Mouse (Mus musculus): Measurements from ENCODE around the gene Svep1. TPM values are rescaled to one million over a fixed set of nuclear protein-coding genes. Genes with fewer than 3 reads are reported as not detected.

Gene Svep1
- total and polyA plus RNA-seq, 2 experiments from 2014 or later, result 0.86 to 6.4 TPM

DNA sequence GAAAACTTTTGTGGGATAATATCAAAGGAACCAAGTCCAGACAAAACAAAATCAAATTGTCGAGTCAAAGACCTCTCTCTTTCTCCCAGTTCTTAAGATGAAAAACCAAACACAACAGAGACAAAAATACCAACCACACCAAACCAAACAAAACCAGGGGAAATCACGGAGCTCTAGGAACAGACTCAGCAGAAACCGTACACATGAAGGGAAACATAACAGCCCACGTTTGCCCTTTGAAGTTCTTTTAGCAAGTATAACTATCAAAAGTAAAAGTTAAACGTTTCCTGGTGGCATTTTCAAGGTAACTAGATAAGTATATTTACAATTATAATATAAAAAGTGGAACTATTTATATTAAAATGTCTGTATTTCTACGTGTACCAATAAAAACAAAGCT is 29.2 kb upstream of the Svep1 start:
- Histone ChIP-seq H3K36me3 (replicated peaks; ENCODE audit: control insufficient read depth, insufficient read depth, low read length) (no peaks in the 10 kb centered on the region), H3K27ac (ENCODE audit: low read depth) (no peak overlapping the region), H3K9ac (replicated peaks; ENCODE audit: low read depth, low read length) (no peak overlapping the region), H3K4me1 (ENCODE audit: control insufficient read depth, insufficient read depth) (no peaks in the 10 kb centered on the region), H3K4me3 (ENCODE audit: low read depth, low read length) (no peak overlapping the region), H3K9me3 (replicated peaks; ENCODE audit: control insufficient read depth, low read length) (no peaks in the 10 kb centered on the region), H3K4me2 (ENCODE audit: low read depth, low read length) (no peak overlapping the region), H3K27me3 (ENCODE audit: control insufficient read depth, insufficient read depth, low read length) (no peaks in the 10 kb centered on the region)
- DNase-seq (ENCODE audit: low spot score) (no peak), ATAC-seq (ENCODE audit: insufficient read depth, low read depth) (no peak)
- 46% methylated on average over 6 of the region's 6 CpGs for WGBS
- TF ChIP-seq CTCF (IDR thresholded peaks at IDR 0.05; ENCODE audit: low read depth) (no peak), EP300 (IDR thresholded peaks at IDR 0.05; ENCODE audit: low read depth) (no peak)

DNA sequence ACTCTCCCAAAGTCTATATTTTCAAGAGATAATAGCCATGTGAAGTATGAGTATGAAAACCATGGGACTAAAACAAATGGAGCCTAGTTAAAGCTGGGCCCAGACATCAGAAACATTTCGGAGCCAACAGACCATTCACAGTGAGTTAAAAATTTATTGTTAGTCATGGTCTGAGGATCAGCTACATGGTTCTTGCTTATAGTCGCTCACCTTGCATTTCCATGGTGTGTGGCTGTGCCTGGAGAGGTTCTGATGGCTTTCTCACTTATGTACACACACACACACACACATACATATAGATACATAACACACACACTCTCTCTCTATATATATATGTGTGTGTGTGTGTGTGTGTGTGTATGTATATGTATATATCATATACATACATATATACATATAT is 16.8 kb upstream of the Svep1 start:
- Histone ChIP-seq H3K4me3 (ENCODE audit: low read depth, low read length) (no peak overlapping the region), H3K4me2 (ENCODE audit: low read depth, low read length) (no peak overlapping the region), H3K4me1 (ENCODE audit: control insufficient read depth, insufficient read depth) (no peaks in the 10 kb centered on the region), H3K27ac (ENCODE audit: low read depth) (no peak overlapping the region), H3K27me3 (ENCODE audit: control insufficient read depth, insufficient read depth, low read length) (0 out of 2 replicates have a peak, but pooled peaks cover 3% of the 10 kb centered on the region), H3K9ac (replicated peaks; ENCODE audit: low read depth, low read length) (no peak overlapping the region), H3K9me3 (replicated peaks; ENCODE audit: control insufficient read depth, low read length) (no peaks in the 10 kb centered on the region), H3K36me3 (replicated peaks; ENCODE audit: control insufficient read depth, insufficient read depth, low read length) (no peaks in the 10 kb centered on the region)
- ATAC-seq (ENCODE audit: insufficient read depth, low read depth) (no peak), DNase-seq (ENCODE audit: low spot score) (no peak)
- 85% methylated on average over 2 of the region's 2 CpGs for WGBS
- TF ChIP-seq EP300 (IDR thresholded peaks at IDR 0.05; ENCODE audit: low read depth), result no peak
- no peak for TF ChIP-seq CTCF (IDR thresholded peaks at IDR 0.05; ENCODE audit: low read depth)

DNA sequence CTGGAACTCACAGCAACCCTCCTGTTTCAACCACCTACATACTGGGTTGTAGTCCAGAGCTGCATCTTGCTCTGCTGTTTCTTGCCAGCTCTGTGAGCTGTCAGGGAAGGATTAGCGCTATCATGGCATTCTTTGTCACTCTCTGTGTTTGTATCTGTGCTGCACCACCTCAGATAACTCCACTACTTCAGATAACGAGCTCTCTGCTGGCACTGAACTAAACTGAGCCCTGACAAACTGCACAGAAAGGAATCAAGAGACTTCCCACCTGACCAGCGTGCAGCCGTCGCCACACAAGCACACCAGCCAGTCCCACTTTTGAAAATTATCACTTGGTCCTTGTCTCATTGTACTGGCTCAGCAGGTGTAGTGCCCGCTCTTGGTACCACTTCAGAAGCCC is 4.7 kb upstream of the Svep1 start:
- no peak for ATAC-seq (ENCODE audit: insufficient read depth, low read depth)
- no peak for DNase-seq (ENCODE audit: low spot score)
- peaks cover 49% of the 10 kb centered on the region for H3K27me3 ChIP-seq (ENCODE audit: control insufficient read depth, insufficient read depth, low read length)
- H3K9ac ChIP-seq (replicated peaks; ENCODE audit: low read depth, low read length), result no peak overlapping the region
- H3K9me3 ChIP-seq (replicated peaks; ENCODE audit: control insufficient read depth, low read length), result no peaks in the 10 kb centered on the region
- no peak for TF ChIP-seq EP300 (IDR thresholded peaks at IDR 0.05; ENCODE audit: low read depth)
- no peak for TF ChIP-seq CTCF (IDR thresholded peaks at IDR 0.05; ENCODE audit: low read depth)
- 24% methylated on average over 6 of the region's 6 CpGs for WGBS
- H3K4me2 ChIP-seq (ENCODE audit: low read depth, low read length), result no peak overlapping the region
- H3K27ac ChIP-seq (ENCODE audit: low read depth), result no peak overlapping the region
- no peaks in the 10 kb centered on the region for H3K36me3 ChIP-seq (replicated peaks; ENCODE audit: control insufficient read depth, insufficient read depth, low read length)
- no peaks in the 10 kb centered on the region for H3K4me1 ChIP-seq (ENCODE audit: control insufficient read depth, insufficient read depth)
- H3K4me3 ChIP-seq (ENCODE audit: low read depth, low read length), result no peak overlapping the region

DNA sequence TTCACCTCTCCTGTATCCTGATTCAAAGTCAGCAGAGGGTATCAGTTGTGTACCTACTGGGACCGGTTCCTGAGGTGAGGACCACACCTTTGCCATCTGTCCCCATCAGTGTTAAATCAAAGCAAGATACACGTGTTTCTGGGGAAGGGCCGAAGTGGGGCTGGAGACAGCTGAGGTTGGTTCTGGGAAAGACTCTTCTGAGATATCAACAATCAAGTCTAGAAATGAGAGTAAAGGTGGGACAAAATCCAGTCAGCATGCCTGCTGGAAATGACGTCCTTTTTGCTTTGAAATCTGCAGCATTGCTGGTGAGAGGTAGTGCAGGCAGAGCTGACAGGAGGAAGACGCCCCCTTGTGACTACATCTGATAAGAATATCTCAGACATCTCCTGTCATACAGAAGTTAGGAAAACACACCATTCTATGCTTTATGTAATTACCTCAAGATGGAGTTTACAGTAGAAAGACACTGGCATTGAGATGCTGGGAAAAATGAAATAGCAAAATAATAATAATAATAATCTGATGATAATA is 4.0 kb upstream of the Svep1 start:
- WGBS, result 49% methylated on average over 5 of the region's 5 CpGs
- no peak overlapping the region for H3K4me2 ChIP-seq (ENCODE audit: low read depth, low read length)
- DNase-seq (ENCODE audit: low spot score) (no peak), ATAC-seq (ENCODE audit: insufficient read depth, low read depth) (no peak)
- peaks cover 56% of the 10 kb centered on the region for H3K27me3 ChIP-seq (ENCODE audit: control insufficient read depth, insufficient read depth, low read length)
- no peaks in the 10 kb centered on the region for H3K4me1 ChIP-seq (ENCODE audit: control insufficient read depth, insufficient read depth)
- H3K27ac ChIP-seq (ENCODE audit: low read depth), result no peak overlapping the region
- no peaks in the 10 kb centered on the region for H3K36me3 ChIP-seq (replicated peaks; ENCODE audit: control insufficient read depth, insufficient read depth, low read length)
- no peak overlapping the region for H3K4me3 ChIP-seq (ENCODE audit: low read depth, low read length)
- H3K9ac ChIP-seq (replicated peaks; ENCODE audit: low read depth, low read length), result no peak overlapping the region
- TF ChIP-seq EP300 (IDR thresholded peaks at IDR 0.05; ENCODE audit: low read depth), result no peak
- TF ChIP-seq CTCF (IDR thresholded peaks at IDR 0.05; ENCODE audit: low read depth), result no peak
- no peaks in the 10 kb centered on the region for H3K9me3 ChIP-seq (replicated peaks; ENCODE audit: control insufficient read depth, low read length)

DNA sequence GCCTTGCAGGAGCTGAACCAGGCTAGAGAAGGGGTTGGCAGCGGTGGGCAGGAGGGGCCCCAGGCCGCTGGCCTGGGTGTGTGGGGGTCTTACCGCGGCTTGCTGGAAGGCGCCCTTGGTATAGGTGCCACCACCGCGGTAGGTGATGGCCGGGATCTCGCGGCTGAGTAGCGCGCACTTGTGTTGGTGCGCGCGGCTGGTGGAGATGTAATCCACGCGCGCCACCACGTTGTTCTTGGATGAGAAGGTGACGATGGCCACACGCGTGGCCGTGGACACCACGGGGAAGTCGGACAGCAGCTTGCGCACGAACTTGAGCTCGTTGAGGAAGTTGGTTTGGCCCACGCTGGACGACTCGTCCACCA is 927 bp downstream of the Svep1 start:
- H3K4me3 ChIP-seq (ENCODE audit: low read depth, low read length), result peak overlapping the region; percentile 62
- ATAC-seq (ENCODE audit: insufficient read depth, low read depth), result no peak

DNA sequence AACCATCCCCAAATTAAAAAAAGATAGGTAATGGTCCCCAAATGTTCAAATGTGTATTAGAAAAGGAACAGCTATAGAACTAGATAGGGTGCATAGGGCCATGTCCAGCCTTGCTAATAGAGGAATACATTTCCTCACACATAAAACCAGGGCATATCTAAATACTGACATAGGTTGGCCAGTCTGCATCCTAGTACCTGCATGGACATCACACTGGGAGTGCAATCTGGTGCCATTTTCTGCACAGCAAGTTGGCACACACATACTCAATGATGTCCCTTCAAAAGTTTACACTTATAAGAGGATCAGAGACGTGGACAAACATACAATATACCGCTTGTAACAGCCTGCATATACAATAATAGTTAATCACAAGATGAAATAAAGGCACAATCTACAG is 5.0 kb downstream of the Svep1 start:
- TF ChIP-seq EP300 (IDR thresholded peaks at IDR 0.05; ENCODE audit: low read depth), result no peak
- no peak for TF ChIP-seq CTCF (IDR thresholded peaks at IDR 0.05; ENCODE audit: low read depth)
- no peak overlapping the region for H3K27ac ChIP-seq (ENCODE audit: low read depth)
- ATAC-seq (ENCODE audit: insufficient read depth, low read depth), result no peak
- H3K4me1 ChIP-seq (ENCODE audit: control insufficient read depth, insufficient read depth), result no peaks in the 10 kb centered on the region
- H3K36me3 ChIP-seq (replicated peaks; ENCODE audit: control insufficient read depth, insufficient read depth, low read length), result no peaks in the 10 kb centered on the region
- no peak overlapping the region for H3K4me3 ChIP-seq (ENCODE audit: low read depth, low read length)
- peaks cover 37% of the 10 kb centered on the region for H3K27me3 ChIP-seq (ENCODE audit: control insufficient read depth, insufficient read depth, low read length)
- no peak overlapping the region for H3K4me2 ChIP-seq (ENCODE audit: low read depth, low read length)
- no peaks in the 10 kb centered on the region for H3K9me3 ChIP-seq (replicated peaks; ENCODE audit: control insufficient read depth, low read length)
- 95% methylated on average over 2 of the region's 2 CpGs for WGBS
- no peak overlapping the region for H3K9ac ChIP-seq (replicated peaks; ENCODE audit: low read depth, low read length)
- DNase-seq (ENCODE audit: low spot score), result no peak

More for the DNA sequence above, 927 bp downstream of the Svep1 start:
- no peak for TF ChIP-seq CTCF (IDR thresholded peaks at IDR 0.05; ENCODE audit: low read depth)
- TF ChIP-seq EP300 (IDR thresholded peaks at IDR 0.05; ENCODE audit: low read depth), result no peak
- no peaks in the 10 kb centered on the region for H3K36me3 ChIP-seq (replicated peaks; ENCODE audit: control insufficient read depth, insufficient read depth, low read length)
- no peak overlapping the region for H3K9ac ChIP-seq (replicated peaks; ENCODE audit: low read depth, low read length)
- H3K27me3 ChIP-seq (ENCODE audit: control insufficient read depth, insufficient read depth, low read length), result peaks cover 69% of the 10 kb centered on the region
- DNase-seq (ENCODE audit: low spot score), result no peak
- no peaks in the 10 kb centered on the region for H3K4me1 ChIP-seq (ENCODE audit: control insufficient read depth, insufficient read depth)
- WGBS, result 2% methylated on average over 31 of the region's 31 CpGs
- H3K27ac ChIP-seq (ENCODE audit: low read depth), result peak overlapping the region; percentile 59
- H3K4me2 ChIP-seq (ENCODE audit: low read depth, low read length), result peak overlapping the region; percentile 69
- H3K9me3 ChIP-seq (replicated peaks; ENCODE audit: control insufficient read depth, low read length), result no peaks in the 10 kb centered on the region
